Comparison of ENCODE assay signal across 6 mouse cellular contexts in the genomic region with DNA sequence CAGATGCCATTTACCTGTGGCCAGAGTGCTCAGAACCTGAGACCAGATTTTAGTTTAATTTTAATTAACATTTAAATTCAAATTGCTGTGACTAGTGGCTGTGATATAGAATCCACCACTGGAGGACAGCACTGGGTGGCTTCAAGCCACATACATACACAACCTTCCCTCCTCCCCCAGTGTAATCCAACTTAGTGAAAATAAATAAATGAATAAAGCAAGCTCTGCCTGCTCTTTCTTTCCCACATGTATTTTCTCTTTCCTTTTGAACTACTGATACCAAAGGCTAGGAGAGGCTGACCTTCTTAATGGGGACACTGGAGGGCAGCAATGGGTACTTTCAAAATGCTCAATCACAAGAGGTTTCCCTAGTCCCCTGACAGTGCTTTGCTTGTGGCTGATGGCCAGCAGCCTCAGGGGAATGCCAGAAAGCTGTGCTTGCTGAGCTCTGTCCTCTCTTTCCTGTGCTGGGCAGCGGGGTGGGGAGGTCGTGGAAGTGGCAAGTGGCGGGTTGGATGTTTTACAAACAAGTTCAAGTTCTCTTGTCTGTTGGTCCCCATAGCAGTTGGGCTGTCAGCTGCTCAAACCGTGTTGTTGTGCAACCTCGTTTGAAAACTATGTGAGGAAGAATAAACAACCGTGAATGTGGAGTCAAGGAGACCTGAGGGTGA.
DNase-seq lines count a peak whose midpoint lies in the region; ATAC-seq and TF ChIP-seq lines count a peak whose summit lies in the region.
"Not testable (repeated sequence)": the region's sequence is repeated elsewhere in the genome, so short reads cannot be mapped to it uniquely, and the experiment has no call there.

No protein-coding gene starts in this region.

- TF ChIP-seq CTCF in gastrocnemius, adult 2 months (IDR thresholded peaks at IDR 0.05) = peak; percentile 6; the same call in 1 of the 2 replicates
- peak; percentile 46; the same call in 1 of the 2 replicates for TF ChIP-seq CTCF in intestine, postnatal 0 days (IDR thresholded peaks at IDR 0.05; ENCODE audit: low read depth)
- 0 out of 2 replicates have a peak, but pooled peaks have one; percentile 13 for TF ChIP-seq CTCF in liver, postnatal 0 days (IDR thresholded peaks at IDR 0.05; ENCODE audit: low read depth)

- H3K4me3 ChIP-seq in gastrocnemius, adult 2 months; intestine, postnatal 0 days (ENCODE audit: low read depth, low read length); liver, postnatal 0 days (ENCODE audit: low read depth, low read length); lung, embryonic 15.5 days: not testable (repeated sequence)

- not testable (repeated sequence) for H3K27me3 ChIP-seq in intestine, postnatal 0 days (replicated peaks; ENCODE audit: control insufficient read depth, insufficient read depth, low read length); liver, postnatal 0 days (ENCODE audit: insufficient read depth, low read length); lung, embryonic 15.5 days

- not testable (repeated sequence) for H3K27ac ChIP-seq in gastrocnemius, adult 2 months; intestine, postnatal 0 days (ENCODE audit: low read depth, low read length); liver, postnatal 0 days (ENCODE audit: low read depth); lung, embryonic 15.5 days

- 81% methylated on average over 6 of the region's 6 CpGs for WGBS in intestine, postnatal 0 days
- 64% methylated on average over 6 of the region's 6 CpGs for WGBS in liver, postnatal 0 days (ENCODE audit: insufficient replicate concordance)
- WGBS in lung, embryonic 15.5 days = 59% methylated on average over 6 of the region's 6 CpGs

- DNase-seq in Muller cell, postnatal 12 days (ENCODE audit: inconsistent ontology term) = peak; percentile 62
- not testable (repeated sequence) for DNase-seq in gastrocnemius, adult 2 months; liver, postnatal 0 days
- peak; percentile 18 for DNase-seq in lung, postnatal 14 days

- not testable (repeated sequence) for H3K4me2 ChIP-seq in intestine, postnatal 0 days (replicated peaks; ENCODE audit: low read depth); liver, postnatal 0 days (ENCODE audit: low read depth, low read length); lung, embryonic 15.5 days

- H3K36me3 ChIP-seq in intestine, postnatal 0 days (ENCODE audit: control insufficient read depth, insufficient read depth); liver, postnatal 0 days (replicated peaks; ENCODE audit: insufficient read depth, low read length): not testable (repeated sequence)
- peaks cover 11% of the 10 kb centered on the region; the same call in 1 of the 2 replicates for H3K36me3 ChIP-seq in lung, embryonic 15.5 days

- not testable (repeated sequence) for H3K9me3 ChIP-seq in intestine, postnatal 0 days (ENCODE audit: control insufficient read depth); liver, postnatal 0 days (ENCODE audit: low read length); lung, embryonic 15.5 days

- intact Hi-C loops in gastrocnemius, adult 2 months (cut with DNase I) = not testable (repeated sequence)

- not testable (repeated sequence) for TF ChIP-seq EP300 in liver, postnatal 0 days (IDR thresholded peaks at IDR 0.05; ENCODE audit: low read depth)

- H3K9ac ChIP-seq in intestine, postnatal 0 days (ENCODE audit: low read depth, low read length); liver, postnatal 0 days (replicated peaks); lung, embryonic 15.5 days: not testable (repeated sequence)

- not testable (repeated sequence) for ATAC-seq in intestine, postnatal 0 days; liver, postnatal 0 days
- peak; percentile 67; the same call in 1 of the 2 replicates for ATAC-seq in lung, embryonic 15.5 days (ENCODE audit: borderline replicate concordance, extremely low read depth, low FRiP score, low TSS enrichment)

- not testable (repeated sequence) for H3K4me1 ChIP-seq in intestine, postnatal 0 days (replicated peaks; ENCODE audit: control insufficient read depth, insufficient read depth, low read length); liver, postnatal 0 days (ENCODE audit: insufficient read depth); lung, embryonic 15.5 days
